Mouse (Mus musculus) olfactory bulb, adult 2 months (tissue): ENCODE results near the gene Zbtb45.

Experiments used
- CTCF ChIP-seq: fragments of 200-500 bp; IDR thresholded peaks from 2 replicates; pipeline ENCODE4 v1.5.1; 2012; ENCODE audit warnings: low read depth, mild to moderate bottlenecking, low read length, moderate library complexity; ENCODE audit not compliant: insufficient read depth
- POLR2A ChIP-seq: fragments of 200-500 bp; IDR thresholded peaks from 2 replicates; pipeline ENCODE4 v1.6.1; 2012; ENCODE audit warnings: mild to moderate bottlenecking, low read depth, low read length, moderate library complexity; ENCODE audit not compliant: insufficient read depth

DNA sequence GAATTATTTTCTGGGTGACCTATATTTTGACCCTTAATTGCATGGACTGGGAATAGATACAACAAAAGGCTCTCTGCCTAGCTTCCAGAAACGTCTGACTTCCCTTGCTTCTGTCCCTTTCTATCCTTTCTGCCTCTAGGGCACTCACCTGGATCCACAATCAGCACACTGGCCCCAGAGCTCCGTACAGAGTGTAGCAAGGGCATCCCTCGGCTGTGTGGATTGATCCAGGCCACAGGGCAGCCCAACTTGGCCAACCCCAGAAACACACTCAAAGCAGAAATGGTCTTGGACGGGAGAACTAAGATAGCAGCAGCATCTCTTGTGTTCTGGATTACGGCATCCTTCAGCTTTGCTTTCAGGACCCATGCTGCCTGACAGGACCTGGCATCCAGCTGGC is 12.6 kb downstream of the Zbtb45 start:
- TF ChIP-seq CTCF (no peak), POLR2A (no peak)
